Mouse (Mus musculus) heart, postnatal 0 days (tissue): Measurements from ENCODE around the gene Pdxp.

Source experiments
- CTCF ChIP-seq: IDR thresholded peaks from 2 replicates; pipeline ENCODE4 v1.5.1; 2016; ENCODE audit warnings: antibody characterized with exemption, control low read depth, low read depth
- EP300 ChIP-seq: IDR thresholded peaks from 2 replicates; pipeline ENCODE4 v1.6.1; 2016; ENCODE audit warnings: antibody characterized with exemption, low read depth

- TF ChIP-seq CTCF (no peak), EP300 (no peak)
Observed at GRCm38 (mm10) chr15:78868398-78868797, 45.3 kb upstream of the Pdxp start.
